Comparison of ENCODE assay signal across 13 mouse cellular contexts in the genomic region with DNA sequence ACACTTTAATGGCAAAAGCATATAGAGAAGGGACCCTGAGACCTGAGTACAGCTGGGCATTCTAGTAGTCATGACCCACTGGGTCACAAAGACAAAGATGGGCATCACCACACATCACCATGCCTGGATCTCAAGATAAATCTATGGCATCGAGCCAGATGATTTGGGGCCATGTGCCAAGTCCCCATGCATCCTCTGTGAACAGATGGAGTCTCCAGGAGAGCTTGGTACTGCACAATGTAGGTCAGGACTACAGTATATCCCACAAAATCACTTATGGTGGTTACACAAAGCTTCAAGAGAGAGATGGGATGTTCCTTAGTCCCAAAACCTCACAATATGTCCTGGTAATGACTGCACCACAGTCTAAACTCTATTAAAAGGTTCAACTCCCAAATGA.
A peak's percentile ranks its signal among the peaks of the same experiment; 100 is the strongest.
DNase-seq lines count a peak whose midpoint lies in the region; ATAC-seq and TF ChIP-seq lines count a peak whose summit lies in the region.
"Had no signal": no experiment of that assay in that cellular context is flagged by ENCODE, and none has a peak within 500 bp of the region (broad histone marks: within the 10 kb centered on the region; RNA-seq: fewer than 3 reads in every experiment).

No protein-coding gene starts in this region.

- no peak overlapping the region for H3K9ac ChIP-seq in forebrain, embryonic 14.5 days (ENCODE audit: low read length)
- no peak overlapping the region for H3K9ac ChIP-seq in forebrain, postnatal 0 days
- H3K9ac ChIP-seq: liver, embryonic 13.5 days had no signal

- intact Hi-C loops in left cerebral cortex, adult 2 months (cut with DNase I): no loop called here
- intact Hi-C loops in left cerebral cortex, postnatal 10 days (cut with DNase I): no loop called here

- TF ChIP-seq POLR2A in brain, embryonic 14.5 days (IDR thresholded peaks at IDR 0.05; ENCODE audit: borderline replicate concordance, extremely low read depth, insufficient read depth, insufficient read length, poor library complexity, severe bottlenecking): no peak

- H3K27ac ChIP-seq in forebrain, embryonic 14.5 days (ENCODE audit: low read depth, low read length): no peak overlapping the region
- no peak overlapping the region for H3K27ac ChIP-seq in forebrain, postnatal 0 days (ENCODE audit: low read depth, low read length)
- peak overlapping the region; percentile 5; the same call in 1 of the 2 replicates for H3K27ac ChIP-seq in left cerebral cortex, adult 2 months
- H3K27ac ChIP-seq: embryonic facial prominence, embryonic 10.5 days; midbrain, embryonic 10.5 days had no signal

- TF ChIP-seq CTCF in forebrain, postnatal 0 days (IDR thresholded peaks at IDR 0.05; ENCODE audit: low read depth): no peak
- TF ChIP-seq CTCF in left cerebral cortex, adult 2 months (IDR thresholded peaks at IDR 0.05): no peak
- TF ChIP-seq CTCF in brain, embryonic 14.5 days (IDR thresholded peaks at IDR 0.05; ENCODE audit: borderline replicate concordance, extremely low read depth, insufficient read depth, insufficient read length): no peak

- H3K36me3 ChIP-seq in forebrain, embryonic 14.5 days (ENCODE audit: control insufficient read depth, insufficient read depth, low read length): no peaks in the 10 kb centered on the region
- no peaks in the 10 kb centered on the region for H3K36me3 ChIP-seq in forebrain, postnatal 0 days (ENCODE audit: insufficient read depth)
- H3K36me3 ChIP-seq: embryonic facial prominence, embryonic 10.5 days; liver, embryonic 13.5 days; midbrain, embryonic 10.5 days had no signal

- H3K4me2 ChIP-seq in forebrain, embryonic 14.5 days (ENCODE audit: low read length): no peak overlapping the region
- no peak overlapping the region for H3K4me2 ChIP-seq in forebrain, postnatal 0 days (ENCODE audit: low read depth)
- H3K4me2 ChIP-seq: liver, embryonic 13.5 days had no signal

- H3K27me3 ChIP-seq in forebrain, embryonic 14.5 days (replicated peaks; ENCODE audit: control insufficient read depth, insufficient read depth, low read length): no peaks in the 10 kb centered on the region
- H3K27me3 ChIP-seq in forebrain, postnatal 0 days (ENCODE audit: insufficient read depth, low read length): no peaks in the 10 kb centered on the region
- H3K27me3 ChIP-seq: liver, embryonic 13.5 days had no signal

- no peak for ATAC-seq in forebrain, embryonic 14.5 days
- ATAC-seq in forebrain, postnatal 0 days: no peak

- no peaks in the 10 kb centered on the region for H3K9me3 ChIP-seq in forebrain, embryonic 14.5 days (replicated peaks; ENCODE audit: control insufficient read depth, low read length)
- H3K9me3 ChIP-seq in forebrain, postnatal 0 days (ENCODE audit: low read length): no peaks in the 10 kb centered on the region
- H3K9me3 ChIP-seq: embryonic facial prominence, embryonic 10.5 days; liver, embryonic 13.5 days; midbrain, embryonic 10.5 days had no signal

- DNase-seq in forebrain, embryonic 14.5 days (ENCODE audit: low spot score): peak; percentile 23
- no peak for DNase-seq in forebrain, postnatal 0 days
- DNase-seq in left cerebral cortex, adult 2 months (ENCODE audit: extremely low spot score in 1 of 2, low spot score in 2 of 2): no peak
- DNase-seq in left cerebral cortex, postnatal 10 days (ENCODE audit: extremely low spot score in 1 of 2, low spot score in 2 of 2): no peak
- DNase-seq in brain, embryonic 14.5 days (ENCODE audit: low read depth): peak; percentile 37
- peak; percentile 98 for DNase-seq in cerebellum, postnatal 14 days
- DNase-seq in adrenal gland, postnatal 10 days: no peak
- DNase-seq in urinary bladder, adult 18-20 months (ENCODE audit: low spot score in 2 of 2): no peak
- DNase-seq: kidney, adult 8-10 months; liver, embryonic 13.5 days; lung, postnatal 14 days had no signal

- H3K4me1 ChIP-seq in forebrain, embryonic 14.5 days (ENCODE audit: control insufficient read depth, insufficient read depth, low read length): no peaks in the 10 kb centered on the region
- no peaks in the 10 kb centered on the region for H3K4me1 ChIP-seq in forebrain, postnatal 0 days (ENCODE audit: insufficient read depth)

- 88% methylated on average over 1 of the region's 1 CpGs for WGBS in forebrain, embryonic 14.5 days
- WGBS in forebrain, postnatal 0 days: 61% methylated on average over 1 of the region's 1 CpGs

- no peak overlapping the region for H3K4me3 ChIP-seq in forebrain, embryonic 14.5 days (ENCODE audit: low read depth, low read length)
- H3K4me3 ChIP-seq in forebrain, postnatal 0 days (ENCODE audit: low read depth, low read length): no peak overlapping the region
- H3K4me3 ChIP-seq in left cerebral cortex, adult 2 months: no peak overlapping the region
- H3K4me3 ChIP-seq: embryonic facial prominence, embryonic 10.5 days; liver, embryonic 13.5 days; midbrain, embryonic 10.5 days had no signal

Comparison
In these comparisons a context has a peak if more than half of its experiments do, and no peak if none do; other contexts are left out.
1. DNase-seq: peak in forebrain, embryonic 14.5 days (single experiment), brain, embryonic 14.5 days (single experiment) and cerebellum, postnatal 14 days (2 of 2); none in forebrain, postnatal 0 days (single experiment), left cerebral cortex, adult 2 months (0 of 2), left cerebral cortex, postnatal 10 days (0 of 2), adrenal gland, postnatal 10 days (single experiment) and urinary bladder, adult 18-20 months (0 of 2).